8 mouse cellular contexts compared by ENCODE assay signal in genomic region chr12:26903073-26903893, GRCm38 (mm10).
DNase-seq lines count a peak whose midpoint lies in the region; ATAC-seq and TF ChIP-seq lines count a peak whose summit lies in the region.

No protein-coding gene starts in this region.

- H3K4me3 ChIP-seq in cortical plate, adult 2 months (ENCODE audit: insufficient read depth, low read length) = peak overlapping the region; percentile 18
- peak overlapping the region; percentile 17; the same call in 1 of the 2 replicates for H3K4me3 ChIP-seq in hindbrain, embryonic 11.5 days (ENCODE audit: low read depth, low read length)
- peak overlapping the region; percentile 22 for H3K4me3 ChIP-seq in neural tube, embryonic 12.5 days

- peak overlapping the region; percentile 31; the same call in 1 of the 2 replicates for H3K9ac ChIP-seq in hindbrain, embryonic 11.5 days (ENCODE audit: low read depth, low read length)
- H3K9ac ChIP-seq in neural tube, embryonic 12.5 days = peak overlapping the region; percentile 33; the same call in 1 of the 2 replicates

- no peaks in the 10 kb centered on the region for H3K4me1 ChIP-seq in cortical plate, adult 2 months (ENCODE audit: control insufficient read depth, insufficient read depth, low read length)
- no peaks in the 10 kb centered on the region; the same call in 1 of the 2 replicates for H3K4me1 ChIP-seq in hindbrain, embryonic 11.5 days (replicated peaks; ENCODE audit: control insufficient read depth, insufficient read depth, low read length)
- peaks cover 23% of the 10 kb centered on the region for H3K4me1 ChIP-seq in neural tube, embryonic 12.5 days

- no peak overlapping the region for H3K27ac ChIP-seq in cortical plate, adult 2 months (ENCODE audit: insufficient read depth, low read length)
- peak overlapping the region; percentile 80 for H3K27ac ChIP-seq in hindbrain, embryonic 11.5 days (ENCODE audit: low read depth, low read length)
- peak overlapping the region; percentile 67 for H3K27ac ChIP-seq in neural tube, embryonic 12.5 days

- TF ChIP-seq POLR2A in cortical plate, adult 2 months (IDR thresholded peaks at IDR 0.05; ENCODE audit: extremely low read depth, insufficient read depth, low read length) = no peak

- H3K4me2 ChIP-seq in hindbrain, embryonic 11.5 days (replicated peaks; ENCODE audit: low read depth, low read length) = peak overlapping the region; percentile 44
- peak overlapping the region; percentile 58 for H3K4me2 ChIP-seq in neural tube, embryonic 12.5 days (replicated peaks)

- H3K36me3 ChIP-seq in hindbrain, embryonic 11.5 days (ENCODE audit: control insufficient read depth, insufficient read depth, low read length) = no peaks in the 10 kb centered on the region
- H3K36me3 ChIP-seq in neural tube, embryonic 12.5 days = no peaks in the 10 kb centered on the region

- WGBS in hindbrain, embryonic 11.5 days = 23% methylated on average over 23 of the region's 23 CpGs
- WGBS in neural tube, embryonic 12.5 days = 12% methylated on average over 23 of the region's 23 CpGs

- no peaks in the 10 kb centered on the region for H3K27me3 ChIP-seq in hindbrain, embryonic 11.5 days (ENCODE audit: control insufficient read depth, insufficient read depth, low read length)
- no peaks in the 10 kb centered on the region for H3K27me3 ChIP-seq in neural tube, embryonic 12.5 days (replicated peaks)

- H3K9me3 ChIP-seq in hindbrain, embryonic 11.5 days (ENCODE audit: control insufficient read depth, low read length) = no peaks in the 10 kb centered on the region
- no peaks in the 10 kb centered on the region for H3K9me3 ChIP-seq in neural tube, embryonic 12.5 days

- DNase-seq in adrenal gland, postnatal 14 days = peak; percentile 34
- DNase-seq in adrenal gland, adult 18-20 months (ENCODE audit: low spot score in 2 of 2) = no peak
- DNase-seq in hindbrain, embryonic 11.5 days (ENCODE audit: low spot score) = peak; percentile 74
- peak; percentile 38 to 44 for DNase-seq in layer of hippocampus, postnatal 10 days (ENCODE audit: low spot score in 2 of 2)
- no peak for DNase-seq in adipocyte (ENCODE audit: low spot score)
- no peak for DNase-seq in urinary bladder, postnatal 10 days (ENCODE audit: low spot score)

- ATAC-seq in hindbrain, embryonic 11.5 days (ENCODE audit: low FRiP score) = peak; percentile 98
- ATAC-seq in neural tube, embryonic 12.5 days (ENCODE audit: low FRiP score, low read depth) = peak; percentile 97

- TF ChIP-seq CTCF in cortical plate, adult 2 months (IDR thresholded peaks at IDR 0.05; ENCODE audit: extremely low read depth, insufficient read depth, low read length) = no peak

Comparison
In these comparisons a context has a peak if more than half of its experiments do, and no peak if none do; other contexts are left out.
1. DNase-seq: peak in adrenal gland, postnatal 14 days (single experiment), hindbrain, embryonic 11.5 days (single experiment) and layer of hippocampus, postnatal 10 days (2 of 2); none in adrenal gland, adult 18-20 months (0 of 2), adipocyte (single experiment) and urinary bladder, postnatal 10 days (single experiment).
2. Peak in every context shown above with its lines, with median percentiles within 50 percentile points of each other: H3K4me3 ChIP-seq.